In the genomic region with DNA sequence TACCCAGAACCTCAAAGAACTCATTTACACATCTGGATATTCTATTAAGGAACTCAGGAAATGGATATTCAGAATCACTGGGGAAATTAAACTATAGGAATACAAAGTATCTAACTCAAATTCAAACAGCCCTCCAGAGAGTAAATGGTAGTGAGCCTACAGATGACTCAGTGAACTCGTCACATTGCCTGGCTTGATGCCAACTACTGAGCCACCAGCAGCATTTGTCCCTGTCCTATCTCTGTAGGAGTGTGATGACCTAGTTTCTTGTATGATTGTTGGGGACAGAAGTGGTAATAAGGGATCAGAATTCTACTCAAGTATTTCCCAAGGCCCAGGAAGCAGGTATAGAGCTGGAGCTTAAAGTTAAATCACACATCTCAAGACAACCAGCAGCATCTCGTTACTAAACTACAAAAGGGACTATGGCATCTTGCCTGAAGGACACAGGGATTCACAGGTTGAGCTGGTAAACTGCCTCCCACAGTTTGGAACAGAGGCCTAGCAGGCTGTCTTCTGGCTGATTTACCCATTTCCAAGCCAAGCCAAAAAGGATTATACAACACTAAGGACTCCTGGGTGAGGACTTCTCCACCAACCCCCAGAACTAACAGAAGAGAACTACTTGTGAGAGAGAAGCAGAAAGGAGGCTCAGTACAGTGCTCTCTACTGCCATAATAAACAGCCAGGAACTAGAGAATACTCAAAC, we compare ENCODE assay signal across 9 mouse cellular contexts.
DNase-seq lines count a peak whose midpoint lies in the region; ATAC-seq lines count a peak whose summit lies in the region.
"Had no signal": no experiment of that assay in that cellular context is flagged by ENCODE, and none has a peak within 500 bp of the region (broad histone marks: within the 10 kb centered on the region; RNA-seq: fewer than 3 reads in every experiment).

No protein-coding gene starts in this region.

- H3K9me3 ChIP-seq in limb, embryonic 13.5 days: no peaks in the 10 kb centered on the region
- no peaks in the 10 kb centered on the region for H3K9me3 ChIP-seq in limb, embryonic 10.5 days (replicated peaks)
- H3K9me3 ChIP-seq in heart, embryonic 11.5 days (replicated peaks; ENCODE audit: control insufficient read depth, low read length): no peaks in the 10 kb centered on the region

- no peak overlapping the region for H3K27ac ChIP-seq in limb, embryonic 13.5 days
- H3K27ac ChIP-seq in limb, embryonic 10.5 days: no peak overlapping the region
- no peak overlapping the region for H3K27ac ChIP-seq in heart, embryonic 11.5 days (ENCODE audit: low read depth, low read length)
- H3K27ac ChIP-seq: liver, embryonic 13.5 days had no signal

- H3K4me3 ChIP-seq in limb, embryonic 13.5 days: no peak overlapping the region
- H3K4me3 ChIP-seq in limb, embryonic 10.5 days: no peak overlapping the region
- H3K4me3 ChIP-seq in heart, embryonic 11.5 days (ENCODE audit: low read depth, low read length): no peak overlapping the region
- H3K4me3 ChIP-seq: liver, embryonic 13.5 days had no signal

- DNase-seq in limb, embryonic 10.5 days (ENCODE audit: low spot score): no peak
- DNase-seq in adrenal gland, postnatal 14 days: peak; percentile 82
- DNase-seq in cerebellum, adult 18-20 months: peak; percentile 51 to 55
- DNase-seq in left cerebral cortex, postnatal 4 days: peak; percentile 9
- DNase-seq in embryo, embryonic 10 days (ENCODE audit: low spot score): no peak
- DNase-seq: heart, postnatal 14 days; liver, embryonic 13.5 days had no signal

- no peak overlapping the region for H3K4me2 ChIP-seq in limb, embryonic 13.5 days (replicated peaks)
- H3K4me2 ChIP-seq in heart, embryonic 11.5 days: no peak overlapping the region
- H3K4me2 ChIP-seq: liver, embryonic 13.5 days had no signal

- WGBS in limb, embryonic 13.5 days: 63% methylated on average over 2 of the region's 2 CpGs
- WGBS in limb, embryonic 10.5 days: 73% methylated on average over 2 of the region's 2 CpGs
- WGBS in heart, embryonic 11.5 days (ENCODE audit: insufficient replicate concordance): 58% methylated on average over 2 of the region's 2 CpGs

- H3K36me3 ChIP-seq in limb, embryonic 13.5 days: no peaks in the 10 kb centered on the region
- no peaks in the 10 kb centered on the region for H3K36me3 ChIP-seq in limb, embryonic 10.5 days
- no peaks in the 10 kb centered on the region for H3K36me3 ChIP-seq in heart, embryonic 11.5 days (ENCODE audit: control insufficient read depth, insufficient read depth, low read length)
- H3K36me3 ChIP-seq: liver, embryonic 13.5 days had no signal

- intact Hi-C loops in left cerebral cortex, postnatal 4 days (cut with DNase I): no loop called here

- H3K27me3 ChIP-seq in limb, embryonic 13.5 days: no peaks in the 10 kb centered on the region
- no peaks in the 10 kb centered on the region for H3K27me3 ChIP-seq in limb, embryonic 10.5 days (ENCODE audit: low read depth, poor library complexity, severe bottlenecking)
- no peaks in the 10 kb centered on the region for H3K27me3 ChIP-seq in heart, embryonic 11.5 days (ENCODE audit: control insufficient read depth, insufficient read depth, low read length)
- H3K27me3 ChIP-seq: liver, embryonic 13.5 days had no signal

- no peaks in the 10 kb centered on the region for H3K4me1 ChIP-seq in limb, embryonic 13.5 days
- no peaks in the 10 kb centered on the region for H3K4me1 ChIP-seq in limb, embryonic 10.5 days
- H3K4me1 ChIP-seq in heart, embryonic 11.5 days (ENCODE audit: control insufficient read depth, insufficient read depth, low read length): no peaks in the 10 kb centered on the region
- H3K4me1 ChIP-seq: liver, embryonic 13.5 days had no signal

- ATAC-seq in limb, embryonic 13.5 days (ENCODE audit: low FRiP score, low read depth): 0 out of 2 replicates have a peak, but pooled peaks have one; percentile 51
- ATAC-seq in heart, embryonic 11.5 days (replicated peaks; ENCODE audit: insufficient number of reproducible peaks, low FRiP score, low TSS enrichment): no peak

- no peak overlapping the region for H3K9ac ChIP-seq in limb, embryonic 13.5 days
- H3K9ac ChIP-seq in heart, embryonic 11.5 days (ENCODE audit: low read depth, low read length): no peak overlapping the region
- H3K9ac ChIP-seq: liver, embryonic 13.5 days had no signal

Comparison
In these comparisons a context has a peak if more than half of its experiments do, and no peak if none do; other contexts are left out.
1. DNase-seq: peak in adrenal gland, postnatal 14 days (single experiment), cerebellum, adult 18-20 months (2 of 2) and left cerebral cortex, postnatal 4 days (single experiment); none in limb, embryonic 10.5 days (single experiment) and embryo, embryonic 10 days (single experiment).